Comparison of ENCODE assay signal across 8 mouse cellular contexts in genomic region chr10:78411851-78412250, GRCm38 (mm10). TPM values are rescaled to one million over a fixed set of nuclear protein-coding genes. Genes with fewer than 3 reads are reported as not detected.
DNase-seq lines count a peak whose midpoint lies in the region; ATAC-seq lines count a peak whose summit lies in the region.

No protein-coding gene starts in this region.

- ATAC-seq in neural tube, embryonic 11.5 days (ENCODE audit: insufficient read depth, low FRiP score, low TSS enrichment) = no peak
- ATAC-seq in limb, embryonic 11.5 days (ENCODE audit: insufficient number of reproducible peaks, low FRiP score, low TSS enrichment, low read depth) = no peak
- ATAC-seq in stomach, embryonic 14.5 days (ENCODE audit: insufficient number of reproducible peaks, insufficient read depth, low FRiP score, low read depth) = no peak

- WGBS in neural tube, embryonic 11.5 days = 20% methylated on average over 8 of the region's 8 CpGs
- 18% methylated on average over 8 of the region's 8 CpGs for WGBS in limb, embryonic 11.5 days
- 12% methylated on average over 8 of the region's 8 CpGs for WGBS in stomach, embryonic 14.5 days

- peak overlapping the region; percentile 83 for H3K9ac ChIP-seq in neural tube, embryonic 11.5 days (ENCODE audit: low read length)
- H3K9ac ChIP-seq in limb, embryonic 11.5 days (ENCODE audit: low read length) = peak overlapping the region; percentile 83
- peak overlapping the region; percentile 90 for H3K9ac ChIP-seq in stomach, embryonic 14.5 days (replicated peaks; ENCODE audit: low read depth, low read length)

- no peak overlapping the region for H3K27ac ChIP-seq in neural tube, embryonic 11.5 days (ENCODE audit: low read depth, low read length)
- H3K27ac ChIP-seq in limb, embryonic 11.5 days (replicated peaks; ENCODE audit: low read depth, low read length) = no peak overlapping the region
- no peak overlapping the region for H3K27ac ChIP-seq in stomach, embryonic 14.5 days (ENCODE audit: low read length)

- no peaks in the 10 kb centered on the region for H3K9me3 ChIP-seq in neural tube, embryonic 11.5 days (ENCODE audit: control insufficient read depth, low read length)
- H3K9me3 ChIP-seq in limb, embryonic 11.5 days (ENCODE audit: control insufficient read depth, low read length) = no peaks in the 10 kb centered on the region
- no peaks in the 10 kb centered on the region for H3K9me3 ChIP-seq in stomach, embryonic 14.5 days (ENCODE audit: control insufficient read depth, low read depth, low read length)

- no peaks in the 10 kb centered on the region; the same call in 1 of the 2 replicates for H3K4me1 ChIP-seq in neural tube, embryonic 11.5 days (ENCODE audit: control insufficient read depth, insufficient read depth, low read length)
- H3K4me1 ChIP-seq in limb, embryonic 11.5 days (ENCODE audit: control insufficient read depth, insufficient read depth, low read length) = peaks cover 3% of the 10 kb centered on the region; the same call in 1 of the 2 replicates
- H3K4me1 ChIP-seq in stomach, embryonic 14.5 days (ENCODE audit: control insufficient read depth, insufficient read depth, low read length) = peaks cover 8% of the 10 kb centered on the region; the same call in 1 of the 2 replicates

- no peaks in the 10 kb centered on the region for H3K27me3 ChIP-seq in neural tube, embryonic 11.5 days (ENCODE audit: control insufficient read depth, insufficient read depth, low read length)
- H3K27me3 ChIP-seq in limb, embryonic 11.5 days (ENCODE audit: control insufficient read depth, insufficient read depth, low read length) = no peaks in the 10 kb centered on the region
- H3K27me3 ChIP-seq in stomach, embryonic 14.5 days (ENCODE audit: control insufficient read depth, insufficient read depth, low read length) = no peaks in the 10 kb centered on the region

- peak overlapping the region; percentile 94 for H3K4me3 ChIP-seq in neural tube, embryonic 11.5 days (ENCODE audit: low read depth, low read length)
- H3K4me3 ChIP-seq in limb, embryonic 11.5 days (ENCODE audit: low read depth, low read length) = peak overlapping the region; percentile 93
- peak overlapping the region; percentile 95 for H3K4me3 ChIP-seq in stomach, embryonic 14.5 days (ENCODE audit: low read depth, low read length)

- peaks cover 18% of the 10 kb centered on the region for H3K36me3 ChIP-seq in neural tube, embryonic 11.5 days (ENCODE audit: control insufficient read depth, insufficient read depth, low read length)
- H3K36me3 ChIP-seq in limb, embryonic 11.5 days (ENCODE audit: control insufficient read depth, insufficient read depth, low read length) = peaks cover 23% of the 10 kb centered on the region
- H3K36me3 ChIP-seq in stomach, embryonic 14.5 days (ENCODE audit: control insufficient read depth, insufficient read depth, low read length) = peaks cover 38% of the 10 kb centered on the region

- peak overlapping the region; percentile 83 for H3K4me2 ChIP-seq in neural tube, embryonic 11.5 days (ENCODE audit: low read depth)
- peak overlapping the region; percentile 47 for H3K4me2 ChIP-seq in limb, embryonic 11.5 days (ENCODE audit: low read depth, severe bottlenecking)
- peak overlapping the region; percentile 82 for H3K4me2 ChIP-seq in stomach, embryonic 14.5 days (replicated peaks; ENCODE audit: low read depth, low read length)

- DNase-seq in cerebellum, adult 11-12 months = peak; percentile 56
- DNase-seq in cerebellum, adult 11 months = no peak
- no peak for DNase-seq in neural tube, embryonic 11.5 days (ENCODE audit: low spot score)
- DNase-seq in neural tube, embryonic 10.5 days (ENCODE audit: extremely low spot score, low spot score) = no peak
- DNase-seq in limb, embryonic 11.5 days (ENCODE audit: low spot score) = no peak
- DNase-seq in layer of hippocampus, adult 9-10 months (ENCODE audit: low spot score) = no peak
- DNase-seq in layer of hippocampus, adult 8-10 months (ENCODE audit: low spot score in 2 of 2) = no peak

RNA-seq across cellular contexts. Expression of gene Rrp1, which starts 1.0 kb away (rescaled TPM):
- 257 and 278 TPM in 2 replicates for polyA plus RNA-seq in neural tube, embryonic 11.5 days (2014; fragmentation: Nextera tagmentation; extraction: Ambion mirVana)
- polyA plus RNA-seq in limb, embryonic 11.5 days (2014; fragmentation: Nextera tagmentation; extraction: Ambion mirVana) = 272 and 283 TPM in 2 replicates
- polyA plus RNA-seq in stomach, embryonic 14.5 days (2014; fragmentation: Nextera tagmentation; extraction: Ambion mirVana) = 213 and 240 TPM in 2 replicates
- total RNA-seq in layer of hippocampus, adult 8-10 months (2022) = 100 to 1,000 TPM; 323 to 359 (median 334) TPM

RNA-seq across cellular contexts. Expression of gene Cstb, which starts 13.6 kb away (rescaled TPM):
- 111 and 120 TPM in 2 replicates for polyA plus RNA-seq in neural tube, embryonic 11.5 days (2014; fragmentation: Nextera tagmentation; extraction: Ambion mirVana)
- polyA plus RNA-seq in limb, embryonic 11.5 days (2014; fragmentation: Nextera tagmentation; extraction: Ambion mirVana) = 169 TPM in 2 replicates
- 419 and 443 TPM in 2 replicates for polyA plus RNA-seq in stomach, embryonic 14.5 days (2014; fragmentation: Nextera tagmentation; extraction: Ambion mirVana)
- total RNA-seq in layer of hippocampus, adult 8-10 months (2022) = 10 to 100 TPM; 28.4 to 47.8 (median 36.8) TPM

RNA-seq across cellular contexts. Expression of gene Pdxk, which starts 52.9 kb away (rescaled TPM):
- polyA plus RNA-seq in neural tube, embryonic 11.5 days (2014; fragmentation: Nextera tagmentation; extraction: Ambion mirVana) = 6.9 and 7.4 TPM in 2 replicates
- polyA plus RNA-seq in limb, embryonic 11.5 days (2014; fragmentation: Nextera tagmentation; extraction: Ambion mirVana) = 8.3 and 9.2 TPM in 2 replicates
- 6.5 and 7.1 TPM in 2 replicates for polyA plus RNA-seq in stomach, embryonic 14.5 days (2014; fragmentation: Nextera tagmentation; extraction: Ambion mirVana)
- 100 to 1,000 TPM in 2 of 4 experiments, 10 to 100 TPM in 2; 94.9 to 110 (median 101) TPM for total RNA-seq in layer of hippocampus, adult 8-10 months (2022)

RNA-seq across cellular contexts. Expression of gene Agpat3, which starts 59.6 kb away (rescaled TPM):
- 49.3 and 49.7 TPM in 2 replicates for polyA plus RNA-seq in neural tube, embryonic 11.5 days (2014; fragmentation: Nextera tagmentation; extraction: Ambion mirVana)
- 37.4 and 38.0 TPM in 2 replicates for polyA plus RNA-seq in limb, embryonic 11.5 days (2014; fragmentation: Nextera tagmentation; extraction: Ambion mirVana)
- polyA plus RNA-seq in stomach, embryonic 14.5 days (2014; fragmentation: Nextera tagmentation; extraction: Ambion mirVana) = 41.9 and 54.3 TPM in 2 replicates
- total RNA-seq in layer of hippocampus, adult 8-10 months (2022) = 100 to 1,000 TPM; 201 to 224 (median 209) TPM
